ENCODE assay signal across 24 mouse cellular contexts in genomic region chr17:25402224-25402623, GRCm38 (mm10). TPM values are rescaled to one million over a fixed set of nuclear protein-coding genes. Genes with fewer than 3 reads are reported as not detected.
DNase-seq lines count a peak whose midpoint lies in the region; ATAC-seq lines count a peak whose summit lies in the region.
"Had no signal": no experiment of that assay in that cellular context is flagged by ENCODE, and none has a peak within 500 bp of the region (broad histone marks: within the 10 kb centered on the region; RNA-seq: fewer than 3 reads in every experiment).

No protein-coding gene starts in this region.

- DNase-seq in kidney, adult 11 months, result peak; percentile 46
- DNase-seq in kidney, adult 8-10 months, result peak; percentile 15 to 43
- peak; percentile 31 for DNase-seq in kidney, postnatal 10 days
- DNase-seq in cerebellum, adult 11 months, result no peak
- no peak for DNase-seq in spleen, postnatal 10 days (ENCODE audit: low spot score in 2 of 2)
- no peak for DNase-seq in embryonic facial prominence, embryonic 10.5 days (ENCODE audit: low spot score)
- DNase-seq: adrenal gland, postnatal 10 days; B cell, adult 2 months; cerebellum, adult 18-20 months; cerebellum, adult 9-11 months; cerebellum, postnatal 36 days; forebrain, postnatal 0 days; gastrocnemius, postnatal 14 days; heart, adult 2 months; heart, postnatal 14 days had no signal

- no peak overlapping the region for H3K9ac ChIP-seq in kidney, embryonic 14.5 days (ENCODE audit: low read depth, low read length)
- H3K9ac ChIP-seq: forebrain, embryonic 13.5 days; forebrain, postnatal 0 days; heart, embryonic 15.5 days; hindbrain, embryonic 14.5 days had no signal

- WGBS in kidney, embryonic 14.5 days, result 77% methylated on average over 13 of the region's 13 CpGs
- 85% methylated on average over 13 of the region's 13 CpGs for whole genome bisulfite sequencing in embryonic facial prominence, embryonic 10.5 days

- no peak overlapping the region for H3K27ac ChIP-seq in kidney, embryonic 14.5 days (ENCODE audit: low read depth, low read length)
- H3K27ac ChIP-seq in embryonic facial prominence, embryonic 10.5 days (replicated peaks), result no peak overlapping the region
- H3K27ac ChIP-seq: forebrain, embryonic 13.5 days; heart, adult 2 months; heart, embryonic 15.5 days; hindbrain, embryonic 14.5 days had no signal

- ATAC-seq in kidney, embryonic 14.5 days (ENCODE audit: low FRiP score, low TSS enrichment), result no peak
- ATAC-seq: CD4-positive, CD25-positive, alpha-beta regulatory T cell, adult 4 months; forebrain, embryonic 13.5 days; forebrain, postnatal 0 days had no signal

- H3K4me2 ChIP-seq in kidney, embryonic 14.5 days (replicated peaks; ENCODE audit: low read depth, low read length), result no peak overlapping the region
- H3K4me2 ChIP-seq: forebrain, embryonic 13.5 days; heart, embryonic 11.5 days; heart, embryonic 15.5 days; hindbrain, embryonic 14.5 days had no signal

- no peaks in the 10 kb centered on the region for H3K9me3 ChIP-seq in kidney, embryonic 14.5 days (ENCODE audit: control insufficient read depth, low read length)
- no peaks in the 10 kb centered on the region for H3K9me3 ChIP-seq in embryonic facial prominence, embryonic 10.5 days
- H3K9me3 ChIP-seq: forebrain, embryonic 13.5 days; G1E; heart, embryonic 15.5 days had no signal

- peaks cover 31% of the 10 kb centered on the region for H3K4me1 ChIP-seq in kidney, embryonic 14.5 days (ENCODE audit: control insufficient read depth, insufficient read depth, low read length)
- H3K4me1 ChIP-seq in embryonic facial prominence, embryonic 10.5 days, result peaks cover 71% of the 10 kb centered on the region

- no peaks in the 10 kb centered on the region; the same call in 1 of the 2 replicates for H3K27me3 ChIP-seq in kidney, embryonic 14.5 days (ENCODE audit: control insufficient read depth, insufficient read depth, low read length)
- peaks cover 68% of the 10 kb centered on the region for H3K27me3 ChIP-seq in embryonic facial prominence, embryonic 10.5 days (replicated peaks; ENCODE audit: low read depth, poor library complexity, severe bottlenecking)

- no peak overlapping the region for H3K4me3 ChIP-seq in kidney, embryonic 14.5 days (ENCODE audit: low read length)
- H3K4me3 ChIP-seq in embryonic facial prominence, embryonic 10.5 days, result no peak overlapping the region
- H3K4me3 ChIP-seq: forebrain, embryonic 13.5 days; heart, adult 2 months; heart, embryonic 15.5 days had no signal

- H3K36me3 ChIP-seq in kidney, embryonic 14.5 days (ENCODE audit: control insufficient read depth, insufficient read depth, low read length), result no peaks in the 10 kb centered on the region
- H3K36me3 ChIP-seq in embryonic facial prominence, embryonic 10.5 days (replicated peaks), result no peaks in the 10 kb centered on the region
- H3K36me3 ChIP-seq: G1E; heart, embryonic 15.5 days had no signal

RNA-seq across cellular contexts. Expression of gene Cacna1h, which starts 31.4 kb away (rescaled TPM):
- polyA plus RNA-seq in kidney, embryonic 14.5 days (2014; fragmentation: Nextera tagmentation; extraction: Ambion mirVana), result 3.0 and 4.0 TPM in 2 replicates
- 2.9 and 3.3 TPM in 2 replicates for polyA plus RNA-seq in embryonic facial prominence, embryonic 10.5 days (2016; fragmentation: Nextera tagmentation; extraction: Ambion mirVana)
- polyA plus RNA-seq: CD4-positive, CD25-positive, alpha-beta regulatory T cell, adult 4 months; G1E had no signal

RNA-seq across cellular contexts. Expression of gene Tpsg1, which starts 33.2 kb away (rescaled TPM):
- polyA plus RNA-seq in kidney, embryonic 14.5 days (2014; fragmentation: Nextera tagmentation; extraction: Ambion mirVana), result 0.49 TPM in 1 of 2 replicates, not detected in the other
- polyA plus RNA-seq in embryonic facial prominence, embryonic 10.5 days (2016; fragmentation: Nextera tagmentation; extraction: Ambion mirVana), result not detected in 2 replicates
- polyA plus RNA-seq: CD4-positive, CD25-positive, alpha-beta regulatory T cell, adult 4 months; G1E; gonadal fat pad, adult 2 months had no signal

RNA-seq across cellular contexts. Expression of gene Tpsb2, which starts 36.1 kb away (rescaled TPM):
- polyA plus RNA-seq in kidney, embryonic 14.5 days (2014; fragmentation: Nextera tagmentation; extraction: Ambion mirVana), result 0.30 and 0.57 TPM in 2 replicates
- polyA plus RNA-seq in embryonic facial prominence, embryonic 10.5 days (2016; fragmentation: Nextera tagmentation; extraction: Ambion mirVana), result not detected in 2 replicates
- polyA plus RNA-seq: CD4-positive, CD25-positive, alpha-beta regulatory T cell, adult 4 months; forebrain, embryonic 13.5 days; G1E; heart, embryonic 11.5 days had no signal

RNA-seq across cellular contexts. Expression of gene Tekt4, which starts 52.2 kb away (rescaled TPM):
- polyA plus RNA-seq in kidney, embryonic 14.5 days (2014; fragmentation: Nextera tagmentation; extraction: Ambion mirVana), result not detected in 2 replicates
- 0.33 TPM in 1 of 2 replicates, not detected in the other for polyA plus RNA-seq in embryonic facial prominence, embryonic 10.5 days (2016; fragmentation: Nextera tagmentation; extraction: Ambion mirVana)
- polyA plus RNA-seq: CD4-positive, CD25-positive, alpha-beta regulatory T cell, adult 4 months; G1E had no signal

RNA-seq across cellular contexts. Expression of gene Tpsab1, which starts 56.9 kb away (rescaled TPM):
- polyA plus RNA-seq in kidney, embryonic 14.5 days (2014; fragmentation: Nextera tagmentation; extraction: Ambion mirVana), result 0.27 and 0.39 TPM in 2 replicates
- not detected in 2 replicates for polyA plus RNA-seq in embryonic facial prominence, embryonic 10.5 days (2016; fragmentation: Nextera tagmentation; extraction: Ambion mirVana)
- polyA plus RNA-seq: brain, embryonic 14.5 days; CD4-positive, CD25-positive, alpha-beta regulatory T cell, adult 4 months; forebrain, embryonic 13.5 days; heart, embryonic 11.5 days; hindbrain, embryonic 14.5 days had no signal

Comparison
In these comparisons a context has a peak if more than half of its experiments do, and no peak if none do; other contexts are left out.
1. DNase-seq: peak in kidney, adult 11 months (single experiment), kidney, adult 8-10 months (2 of 2) and kidney, postnatal 10 days (single experiment); none in cerebellum, adult 11 months (single experiment), spleen, postnatal 10 days (0 of 2) and embryonic facial prominence, embryonic 10.5 days (single experiment).